Mouse (Mus musculus) cerebellum, adult 9-11 months (tissue): ENCODE measurements around the gene Fgd6.

Experiments used
- DNase-seq: peaks from one replicate; pipeline ENCODE4 v3.0.0; 2022

Gene Fgd6

GRCm38 (mm10) chr10:94047024-94047423 is 11.2 kb downstream of the Fgd6 start:
- DNase-seq: no peak

GRCm38 (mm10) chr10:94047845-94048559 is 12.2 kb downstream of the Fgd6 start:
- DNase-seq: no peak

GRCm38 (mm10) chr10:94049121-94049520 is 13.3 kb downstream of the Fgd6 start:
- no peak for DNase-seq

GRCm38 (mm10) chr10:94050736-94051135 is 14.9 kb downstream of the Fgd6 start:
- no peak for DNase-seq

GRCm38 (mm10) chr10:94056487-94056886 is 20.7 kb downstream of the Fgd6 start:
- DNase-seq: no peak

- no peak for DNase-seq
Observed at GRCm38 (mm10) chr10:94059618-94060055, 23.8 kb downstream of the Fgd6 start.

GRCm38 (mm10) chr10:94060190-94060589 is 24.4 kb downstream of the Fgd6 start:
- DNase-seq: no peak

GRCm38 (mm10) chr10:94062357-94062756 is 26.6 kb downstream of the Fgd6 start:
- DNase-seq: no peak

GRCm38 (mm10) chr10:94066896-94067295 is 31.1 kb downstream of the Fgd6 start:
- DNase-seq: no peak

GRCm38 (mm10) chr10:94068701-94069100 is 32.9 kb downstream of the Fgd6 start:
- DNase-seq: peak; percentile 36

- DNase-seq: no peak
Observed at GRCm38 (mm10) chr10:94071641-94072040, 35.8 kb downstream of the Fgd6 start.

- no peak for DNase-seq
Observed at GRCm38 (mm10) chr10:94072261-94072915, 36.6 kb downstream of the Fgd6 start.

GRCm38 (mm10) chr10:94072916-94073465 is 37.2 kb downstream of the Fgd6 start:
- no peak for DNase-seq

- no peak for DNase-seq
Observed at GRCm38 (mm10) chr10:94076966-94077825, 41.4 kb downstream of the Fgd6 start.

- no peak for DNase-seq
Observed at GRCm38 (mm10) chr10:94080740-94081139, 44.9 kb downstream of the Fgd6 start.

GRCm38 (mm10) chr10:94082040-94082734 is 46.4 kb downstream of the Fgd6 start:
- no peak for DNase-seq

- DNase-seq: no peak
Observed at GRCm38 (mm10) chr10:94086315-94086714, 50.5 kb downstream of the Fgd6 start.

GRCm38 (mm10) chr10:94087367-94088077 is 51.7 kb downstream of the Fgd6 start:
- DNase-seq: peak; percentile 18

GRCm38 (mm10) chr10:94090032-94090431 is 54.2 kb downstream of the Fgd6 start:
- no peak for DNase-seq

- no peak for DNase-seq
Observed at GRCm38 (mm10) chr10:94093534-94093933, 57.7 kb downstream of the Fgd6 start.

- no peak for DNase-seq
Observed at GRCm38 (mm10) chr10:94095743-94096465, 60.1 kb downstream of the Fgd6 start.
